Mouse (Mus musculus): ENCODE data around the gene Chchd1. TPM values are rescaled to one million over a fixed set of nuclear protein-coding genes. Genes with fewer than 3 reads are reported as not detected.
A peak's percentile ranks its signal among the peaks of the same experiment; 100 is the strongest.

Gene Chchd1
- polyA plus RNA-seq, 1 experiment from 2014 or later: 268 TPM

DNA sequence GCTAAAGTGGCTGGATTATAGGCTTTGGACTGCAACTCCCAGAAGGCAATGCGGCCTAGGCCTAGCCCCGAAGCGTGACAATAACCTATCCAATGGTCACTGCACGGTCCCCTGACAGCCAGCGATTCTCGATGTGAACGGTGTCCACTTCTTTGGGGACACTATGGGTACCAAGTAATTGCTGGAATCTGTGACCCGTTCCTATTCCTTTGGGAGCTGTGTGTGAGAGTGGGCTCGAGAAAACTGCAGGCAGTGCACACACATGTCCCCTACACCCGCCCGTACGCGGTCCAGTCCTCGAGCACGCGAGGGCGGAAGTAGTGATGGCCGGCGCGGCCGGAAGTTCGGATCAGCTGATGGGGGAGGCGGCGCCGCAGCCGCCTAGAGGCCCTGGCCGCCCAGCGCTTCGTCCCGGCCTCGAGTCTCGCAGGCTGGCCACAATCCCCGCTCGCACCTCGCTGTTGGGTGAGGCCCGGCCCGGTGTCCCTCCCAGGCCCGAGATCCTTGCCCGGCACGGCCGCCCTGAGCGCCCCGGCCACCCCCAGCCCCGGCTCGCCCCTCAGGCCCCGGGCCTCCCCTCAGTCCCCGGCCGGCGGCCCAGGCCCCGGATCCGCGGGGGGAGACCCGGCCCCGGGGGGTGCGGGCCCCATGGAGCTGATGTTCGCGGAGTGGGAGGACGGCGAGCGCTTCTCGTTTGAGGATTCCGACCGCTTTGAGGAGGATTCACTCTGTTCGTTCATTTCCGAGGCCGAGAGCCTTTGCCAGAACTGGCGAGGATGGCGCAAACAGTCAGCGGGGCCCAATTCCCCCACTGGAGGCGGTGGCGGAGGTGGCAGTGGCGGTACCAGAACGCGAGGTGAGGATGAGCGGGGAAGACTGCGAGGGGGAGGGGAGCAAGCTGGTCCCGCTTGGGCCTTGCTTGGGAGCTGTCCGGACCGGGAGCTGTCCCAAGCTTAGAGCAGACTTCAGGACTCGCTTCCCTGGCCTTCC, 4.7 kb downstream of the Chchd1 start, which contains the start of gene Zswim8:
TSS of gene Zswim8 (plus strand) at position 352 of the 990 bp plus-strand sequence.
- WGBS: under 1% methylated on average over 80 of the region's 80 CpGs
- Histone ChIP-seq H3K4me2 (peak within 1 kb of the TSS; percentile 88), H3K36me3 (replicated peaks) (peaks cover 42% of the 10 kb centered on the region), H3K9me3 (no peaks in the 10 kb centered on the region), H3K9ac (peak within 1 kb of the TSS; percentile 99), H3K4me3 (replicated peaks) (peak within 1 kb of the TSS; percentile 97), H3K27me3 (no peaks in the 10 kb centered on the region), H3K4me1 (peaks cover 21% of the 10 kb centered on the region), H3K27ac (peak within 1 kb of the TSS; percentile 85)
- peak; percentile 94 for ATAC-seq (ENCODE audit: low FRiP score)

DNA sequence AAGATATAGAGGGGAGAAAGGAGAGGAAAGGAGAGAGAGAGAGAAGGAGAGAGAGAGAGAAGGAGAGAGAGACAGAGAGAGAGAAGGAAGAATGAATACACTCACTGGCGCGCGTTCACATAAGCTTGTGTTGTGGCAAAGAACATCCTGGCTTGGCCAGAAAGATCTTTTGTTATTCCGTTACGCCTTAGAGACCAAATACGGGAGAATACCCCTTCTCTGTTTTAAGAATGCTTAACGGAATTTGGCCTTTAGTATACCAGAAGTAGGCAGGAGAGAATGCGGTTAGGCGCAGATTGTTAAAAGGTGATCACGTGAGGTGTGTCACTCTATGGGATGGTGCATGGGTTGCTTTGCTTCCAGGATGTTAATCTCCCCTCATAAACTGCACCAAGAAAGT, 5.4 kb downstream of the Chchd1 start:
- Histone ChIP-seq H3K4me1 (peaks cover 21% of the 10 kb centered on the region), H3K36me3 (replicated peaks) (peaks cover 50% of the 10 kb centered on the region), H3K27me3 (no peaks in the 10 kb centered on the region), H3K27ac (peak overlapping the region; percentile 85; the same call in 1 of the 2 replicates), H3K9ac (peak overlapping the region; percentile 99), H3K9me3 (no peaks in the 10 kb centered on the region), H3K4me3 (replicated peaks) (peak overlapping the region; percentile 97), H3K4me2 (peak overlapping the region; percentile 88)
- no peak for ATAC-seq (ENCODE audit: low FRiP score)
- 11% methylated on average over 10 of the region's 10 CpGs for WGBS

DNA sequence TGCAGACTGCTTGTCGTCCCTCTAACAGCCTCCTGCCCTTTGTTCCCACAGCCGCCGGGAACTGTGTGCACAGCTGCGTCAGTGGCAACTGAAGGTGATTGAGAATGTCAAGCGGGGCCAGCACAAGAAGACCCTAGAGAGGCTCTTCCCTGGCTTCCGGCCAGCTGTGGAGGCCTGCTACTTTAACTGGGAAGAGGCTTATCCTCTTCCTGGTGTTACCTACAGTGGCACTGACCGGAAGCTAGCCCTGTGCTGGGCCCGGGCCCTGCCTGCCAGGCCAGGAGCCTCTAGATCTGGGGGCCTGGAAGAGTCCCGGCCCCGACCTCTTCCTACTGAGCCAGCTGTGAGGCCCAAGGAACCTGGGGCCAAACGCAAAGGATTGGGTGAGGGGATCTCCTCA, 11.0 kb downstream of the Chchd1 start:
- Histone ChIP-seq H3K4me1 (peaks cover 9% of the 10 kb centered on the region), H3K9ac (no peak overlapping the region), H3K4me2 (no peak overlapping the region), H3K27ac (no peak overlapping the region), H3K36me3 (replicated peaks) (peaks cover 91% of the 10 kb centered on the region), H3K9me3 (no peaks in the 10 kb centered on the region), H3K27me3 (no peaks in the 10 kb centered on the region), H3K4me3 (replicated peaks) (no peak overlapping the region)
- WGBS: 88% methylated on average over 11 of the region's 11 CpGs
- ATAC-seq (ENCODE audit: low FRiP score): no peak; the same call in 1 of the 2 replicates

DNA sequence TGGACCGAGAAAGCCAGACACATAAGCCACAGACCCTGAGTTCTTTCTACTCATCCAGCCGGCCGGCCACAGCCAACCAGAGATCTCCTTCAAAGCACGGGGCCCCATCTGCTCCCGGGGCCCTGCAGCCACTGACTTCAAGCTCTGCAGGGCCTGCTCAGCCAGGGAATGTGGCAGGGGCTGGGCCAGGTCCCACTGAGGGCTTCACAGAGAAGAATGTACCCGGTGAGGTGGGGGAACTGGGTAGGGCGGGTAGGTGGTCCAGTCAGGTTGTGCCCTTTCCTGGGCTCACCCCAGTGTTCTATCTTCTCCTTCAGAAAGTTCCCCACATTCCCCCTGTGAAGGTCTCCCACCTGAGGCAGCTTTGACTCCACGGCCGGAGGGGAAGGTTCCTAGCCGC, 15.6 kb downstream of the Chchd1 start:
- Histone ChIP-seq H3K36me3 (replicated peaks) (peaks cover 100% of the 10 kb centered on the region), H3K9me3 (no peaks in the 10 kb centered on the region), H3K4me3 (replicated peaks) (no peak overlapping the region), H3K27ac (no peak overlapping the region), H3K9ac (no peak overlapping the region), H3K27me3 (no peaks in the 10 kb centered on the region), H3K4me1 (no peaks in the 10 kb centered on the region), H3K4me2 (no peak overlapping the region)
- 95% methylated on average over 10 of the region's 10 CpGs for WGBS
- ATAC-seq (ENCODE audit: low FRiP score): no peak

DNA sequence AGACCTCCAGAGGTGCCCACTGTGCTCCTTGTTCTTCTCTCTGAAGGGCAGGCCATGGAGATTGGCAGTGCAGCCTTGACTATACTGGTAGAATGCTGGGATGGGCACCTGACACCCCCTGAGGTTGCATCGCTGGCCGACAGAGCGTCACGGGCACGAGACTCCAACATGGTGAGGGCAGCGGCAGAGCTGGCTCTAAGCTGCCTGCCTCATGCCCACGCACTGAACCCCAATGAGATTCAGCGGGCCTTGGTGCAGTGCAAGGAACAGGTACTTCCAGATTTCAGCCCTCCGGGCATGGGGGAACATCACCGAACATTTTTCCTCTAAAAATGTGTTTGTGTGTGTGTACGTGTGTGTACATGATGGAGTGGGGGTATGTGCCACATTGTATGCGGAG, 17.0 kb downstream of the Chchd1 start:
- Histone ChIP-seq H3K27me3 (no peaks in the 10 kb centered on the region), H3K9ac (no peak overlapping the region), H3K27ac (no peak overlapping the region), H3K4me1 (no peaks in the 10 kb centered on the region), H3K36me3 (replicated peaks) (peaks cover 99% of the 10 kb centered on the region), H3K4me3 (replicated peaks) (no peak overlapping the region), H3K4me2 (no peak overlapping the region), H3K9me3 (no peaks in the 10 kb centered on the region)
- no peak for ATAC-seq (ENCODE audit: low FRiP score)
- whole genome bisulfite sequencing: 92% methylated on average over 12 of the region's 12 CpGs

DNA sequence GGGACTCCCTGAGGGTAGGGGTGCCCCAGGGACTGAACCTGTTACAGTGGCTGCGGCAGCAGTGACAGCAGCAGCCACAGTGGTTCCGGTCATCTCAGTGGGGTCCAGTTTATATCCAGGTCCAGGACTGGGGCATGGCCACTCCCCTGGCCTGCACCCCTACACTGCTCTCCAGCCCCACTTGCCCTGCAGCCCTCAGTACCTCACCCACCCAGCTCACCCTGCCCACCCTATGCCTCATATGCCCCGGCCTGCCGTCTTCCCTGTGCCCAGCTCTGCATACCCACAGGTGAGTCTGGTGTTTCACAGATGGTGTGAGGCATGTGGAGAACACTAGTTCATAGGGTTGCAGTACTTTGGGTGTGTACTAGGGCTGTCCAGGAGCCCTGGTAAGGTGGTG, 18.6 kb downstream of the Chchd1 start:
- peaks cover 98% of the 10 kb centered on the region for H3K36me3 ChIP-seq (replicated peaks)
- H3K27ac ChIP-seq: no peak overlapping the region
- H3K27me3 ChIP-seq: no peaks in the 10 kb centered on the region
- ATAC-seq (ENCODE audit: low FRiP score): no peak
- no peaks in the 10 kb centered on the region for H3K4me1 ChIP-seq
- no peak overlapping the region for H3K9ac ChIP-seq
- H3K9me3 ChIP-seq: no peaks in the 10 kb centered on the region
- H3K4me3 ChIP-seq (replicated peaks): no peak overlapping the region
- no peak overlapping the region for H3K4me2 ChIP-seq
- WGBS: 94% methylated on average over 4 of the region's 4 CpGs

DNA sequence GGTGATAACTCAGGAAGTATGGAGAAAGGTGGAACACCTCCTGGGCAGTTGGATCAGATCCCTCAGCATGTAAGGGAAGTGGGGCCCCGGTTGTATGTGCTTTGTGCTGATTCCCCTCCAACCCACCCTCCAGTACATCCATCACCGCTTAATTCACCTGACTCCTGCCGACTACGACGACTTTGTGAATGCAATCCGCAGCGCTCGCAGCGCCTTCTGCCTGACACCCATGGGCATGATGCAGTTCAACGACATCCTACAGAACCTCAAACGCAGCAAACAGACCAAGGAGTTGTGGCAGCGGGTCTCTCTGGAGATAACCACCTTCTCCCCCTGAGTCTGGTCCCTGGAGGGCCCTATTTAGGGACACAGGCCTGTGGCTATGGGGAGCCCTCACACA, 20.2 kb downstream of the Chchd1 start:
- peaks cover 95% of the 10 kb centered on the region for H3K36me3 ChIP-seq (replicated peaks)
- ATAC-seq (ENCODE audit: low FRiP score): no peak
- no peaks in the 10 kb centered on the region for H3K4me1 ChIP-seq
- 95% methylated on average over 12 of the region's 12 CpGs for WGBS
- H3K9me3 ChIP-seq: no peaks in the 10 kb centered on the region
- no peak overlapping the region for H3K4me2 ChIP-seq
- no peak overlapping the region for H3K9ac ChIP-seq
- H3K27me3 ChIP-seq: no peaks in the 10 kb centered on the region
- H3K4me3 ChIP-seq (replicated peaks): no peak overlapping the region
- no peak overlapping the region for H3K27ac ChIP-seq

DNA sequence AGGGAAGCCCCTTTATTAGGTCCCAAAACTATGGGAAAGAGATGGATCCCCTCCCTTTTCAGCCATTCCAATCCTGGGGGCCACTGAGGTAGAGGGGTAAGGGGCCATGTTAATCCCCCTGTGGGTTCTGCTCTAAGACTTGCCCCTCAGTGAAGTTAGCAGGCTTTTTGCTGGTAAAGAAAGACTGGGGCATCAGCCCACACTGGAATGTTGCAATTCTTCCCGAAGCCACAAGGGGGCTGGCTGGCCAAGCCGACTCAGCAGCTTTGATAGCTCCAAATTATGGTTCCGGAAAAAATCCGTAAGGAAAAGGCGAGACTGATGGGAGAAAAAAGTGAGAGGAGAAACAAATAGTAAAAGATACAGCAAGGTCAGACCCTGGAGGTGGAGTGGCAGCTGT, 21.2 kb downstream of the Chchd1 start:
- no peak for ATAC-seq (ENCODE audit: low FRiP score)
- H3K4me1 ChIP-seq: no peaks in the 10 kb centered on the region
- H3K36me3 ChIP-seq (replicated peaks): peaks cover 94% of the 10 kb centered on the region
- no peaks in the 10 kb centered on the region for H3K27me3 ChIP-seq
- no peak overlapping the region for H3K9ac ChIP-seq
- no peak overlapping the region for H3K4me3 ChIP-seq (replicated peaks)
- 41% methylated on average over 5 of the region's 5 CpGs for WGBS
- H3K27ac ChIP-seq: no peak overlapping the region
- no peaks in the 10 kb centered on the region for H3K9me3 ChIP-seq
- no peak overlapping the region for H3K4me2 ChIP-seq

DNA sequence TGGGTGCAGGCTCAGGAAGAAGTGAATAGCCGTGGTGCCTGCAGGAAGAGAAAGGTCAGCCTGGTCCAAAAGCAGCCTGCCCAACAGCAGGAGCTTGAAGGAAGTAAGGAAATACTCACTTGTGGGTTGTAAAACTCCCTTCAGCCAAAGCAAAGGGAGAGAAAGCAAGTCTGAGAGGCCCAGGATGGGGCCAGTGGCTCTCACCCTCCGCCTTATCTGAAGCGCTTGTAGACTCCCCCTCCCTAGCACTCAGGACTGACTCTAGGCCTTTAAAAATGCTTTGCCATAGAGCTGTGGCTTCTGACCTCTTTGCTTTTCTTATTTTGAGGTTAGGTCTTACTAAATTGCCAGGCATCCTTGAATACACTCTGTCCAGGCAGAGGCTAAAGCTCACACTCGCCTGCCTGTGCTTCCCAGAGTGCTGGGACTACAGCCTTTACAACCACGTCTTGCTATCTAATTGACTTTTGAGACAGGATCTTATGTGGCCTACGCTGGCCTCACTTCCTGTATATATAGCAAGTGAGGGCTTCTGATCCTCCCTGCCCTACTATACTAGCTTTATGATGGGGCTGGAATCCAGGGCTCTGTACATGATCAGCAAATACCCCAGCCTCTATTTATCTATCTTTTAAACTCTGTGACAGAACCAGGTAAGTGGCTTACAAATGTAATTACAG, 23.0 kb downstream of the Chchd1 start:
- Histone ChIP-seq H3K4me3 (replicated peaks) (no peak overlapping the region), H3K36me3 (replicated peaks) (peaks cover 94% of the 10 kb centered on the region), H3K27me3 (no peaks in the 10 kb centered on the region), H3K4me1 (no peaks in the 10 kb centered on the region), H3K27ac (no peak overlapping the region), H3K9me3 (no peaks in the 10 kb centered on the region), H3K4me2 (no peak overlapping the region), H3K9ac (no peak overlapping the region)
- 85% methylated on average over 6 of the region's 6 CpGs for WGBS
- ATAC-seq (ENCODE audit: low FRiP score): no peak

DNA sequence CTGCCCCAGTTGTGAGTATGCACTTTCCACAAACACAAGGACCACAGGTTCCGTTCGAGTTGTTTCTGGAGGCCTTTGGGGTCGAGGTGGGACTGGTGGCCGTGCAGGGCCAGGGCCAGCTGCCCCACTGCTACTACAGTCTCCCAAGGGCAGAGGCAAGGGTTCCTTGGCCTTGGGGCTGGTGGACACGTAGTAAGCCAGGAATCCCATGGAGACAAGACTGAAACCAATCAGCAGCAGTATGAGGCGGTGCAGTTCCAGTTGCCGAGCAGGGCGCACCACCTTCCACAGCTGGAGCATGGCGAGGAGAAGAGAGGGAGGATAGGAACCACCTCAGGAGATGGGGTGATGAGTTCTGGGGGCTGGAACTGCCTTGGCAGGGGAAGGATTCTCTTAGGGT, 27.1 kb downstream of the Chchd1 start:
- ATAC-seq (ENCODE audit: low FRiP score): no peak
- 92% methylated on average over 9 of the region's 9 CpGs for WGBS
- H3K36me3 ChIP-seq (replicated peaks): peaks cover 57% of the 10 kb centered on the region

DNA sequence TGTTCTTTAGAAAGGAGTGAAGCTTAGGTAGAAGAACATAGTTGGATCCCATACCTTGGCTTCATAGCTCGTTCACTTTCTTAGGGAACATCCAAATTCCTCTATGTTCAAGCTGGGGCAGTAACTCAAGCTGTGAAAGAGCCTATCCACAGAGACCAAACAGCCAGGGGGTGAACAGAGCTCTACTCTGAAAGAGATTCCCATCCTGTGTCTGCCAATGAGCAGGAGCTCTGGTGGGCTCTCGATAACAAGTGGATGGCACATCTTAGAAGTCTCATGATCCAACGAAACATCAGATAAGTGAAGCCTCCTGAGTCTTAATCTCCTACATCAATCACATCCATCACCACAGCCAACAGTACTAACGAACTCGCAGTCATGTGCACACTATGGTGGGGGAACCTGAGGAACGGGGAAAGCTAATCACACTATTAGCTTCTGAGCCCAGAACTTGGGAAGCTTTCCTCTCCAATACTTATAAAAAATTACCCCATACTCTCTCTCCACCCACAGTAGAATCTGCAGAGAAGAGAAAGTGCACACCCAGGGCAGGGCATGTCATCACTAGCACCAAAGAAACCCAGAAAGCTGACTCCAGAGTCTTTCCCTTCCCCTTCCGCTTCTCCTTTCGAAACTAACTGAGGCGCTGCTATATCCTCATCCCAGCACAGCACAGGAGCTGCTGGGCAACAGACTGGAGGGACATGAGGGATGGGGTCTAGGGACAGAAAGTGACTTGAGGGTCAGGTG, 28.2 kb downstream of the Chchd1 start:
- no peak for ATAC-seq (ENCODE audit: low FRiP score)
- Histone ChIP-seq H3K4me2 (no peak overlapping the region), H3K4me1 (peaks cover 11% of the 10 kb centered on the region), H3K9me3 (no peaks in the 10 kb centered on the region), H3K27ac (no peak overlapping the region), H3K9ac (peak overlapping the region; percentile 17; the same call in 1 of the 2 replicates), H3K27me3 (no peaks in the 10 kb centered on the region), H3K4me3 (replicated peaks) (no peak overlapping the region), H3K36me3 (replicated peaks) (peaks cover 53% of the 10 kb centered on the region)
- WGBS: 86% methylated on average over 9 of the region's 9 CpGs

More for the DNA sequence above, 27.1 kb downstream of the Chchd1 start:
- peaks cover 9% of the 10 kb centered on the region for H3K4me1 ChIP-seq
- no peak overlapping the region for H3K27ac ChIP-seq
- H3K4me3 ChIP-seq (replicated peaks): no peak overlapping the region
- no peaks in the 10 kb centered on the region for H3K9me3 ChIP-seq
- no peaks in the 10 kb centered on the region for H3K27me3 ChIP-seq
- no peak overlapping the region for H3K4me2 ChIP-seq
- H3K9ac ChIP-seq: no peak overlapping the region; the same call in 1 of the 2 replicates

Measured in forebrain, embryonic 12.5 days (tissue).